Mouse (Mus musculus) E14TG2a.4 (cell line): ENCODE results near the gene Atp5g2.

ENCODE experiments used
- CTCF ChIP-seq: conservative IDR thresholded peaks from 2 replicates; pipeline ENCODE4 v1.5.1; 2014; ENCODE audit warnings: low read length
- NANOG ChIP-seq: IDR thresholded peaks from 2 replicates; pipeline ENCODE4 v1.6.1; 2014; ENCODE audit warnings: borderline replicate concordance, low read length, mixed read lengths

- TF ChIP-seq CTCF (no peak), NANOG (no peak)
These were observed 21.0 kb downstream of the Atp5g2 start for GRCm38 (mm10) chr15:102651107-102651506.
